Mouse (Mus musculus): ENCODE data around the gene Prkn. TPM values are rescaled to one million over a fixed set of nuclear protein-coding genes. Genes with fewer than 3 reads are reported as not detected.

The Prkn gene
- polyA plus RNA-seq, 1 experiment: 0.70 TPM

GRCm38 (mm10) chr17:11230604-11231395, 390.6 kb downstream of the Prkn start:
- no peak for TF ChIP-seq POLR2A (IDR thresholded peaks at IDR 0.05; ENCODE audit: low read depth, low read length)
- no peak for TF ChIP-seq CTCF (IDR thresholded peaks at IDR 0.05; ENCODE audit: borderline replicate concordance, insufficient read depth, low read length)
- H3K27ac ChIP-seq (ENCODE audit: insufficient read depth, low read length): no peak overlapping the region
- H3K4me1 ChIP-seq (ENCODE audit: control insufficient read depth, insufficient read depth, low read length): no peaks in the 10 kb centered on the region
- no peak overlapping the region for H3K4me3 ChIP-seq (ENCODE audit: insufficient read depth, low read length)

GRCm38 (mm10) chr17:11235273-11235672, 395.1 kb downstream of the Prkn start:
- Histone ChIP-seq H3K4me1 (ENCODE audit: control insufficient read depth, insufficient read depth, low read length) (no peaks in the 10 kb centered on the region), H3K27ac (ENCODE audit: insufficient read depth, low read length) (no peak overlapping the region), H3K4me3 (ENCODE audit: insufficient read depth, low read length) (no peak overlapping the region)
- TF ChIP-seq CTCF (IDR thresholded peaks at IDR 0.05; ENCODE audit: borderline replicate concordance, insufficient read depth, low read length) (no peak), POLR2A (IDR thresholded peaks at IDR 0.05; ENCODE audit: low read depth, low read length) (no peak)

GRCm38 (mm10) chr17:11245040-11245439, 404.9 kb downstream of the Prkn start:
- Histone ChIP-seq H3K4me3 (ENCODE audit: insufficient read depth, low read length) (no peak overlapping the region), H3K27ac (ENCODE audit: insufficient read depth, low read length) (no peak overlapping the region), H3K4me1 (ENCODE audit: control insufficient read depth, insufficient read depth, low read length) (no peaks in the 10 kb centered on the region; the same call in 1 of the 2 replicates)
- TF ChIP-seq POLR2A (IDR thresholded peaks at IDR 0.05; ENCODE audit: low read depth, low read length): no peak
- TF ChIP-seq CTCF (IDR thresholded peaks at IDR 0.05; ENCODE audit: borderline replicate concordance, insufficient read depth, low read length): no peak

- Histone ChIP-seq H3K4me1 (ENCODE audit: control insufficient read depth, insufficient read depth, low read length) (no peaks in the 10 kb centered on the region), H3K27ac (ENCODE audit: insufficient read depth, low read length) (no peak overlapping the region), H3K4me3 (ENCODE audit: insufficient read depth, low read length) (no peak overlapping the region)
- TF ChIP-seq CTCF (IDR thresholded peaks at IDR 0.05; ENCODE audit: borderline replicate concordance, insufficient read depth, low read length): no peak
- TF ChIP-seq POLR2A (IDR thresholded peaks at IDR 0.05; ENCODE audit: low read depth, low read length): no peak
Observed at GRCm38 (mm10) chr17:11249216-11249615, 409.0 kb downstream of the Prkn start.

- peaks cover 5% of the 10 kb centered on the region; the same call in 1 of the 2 replicates for H3K4me1 ChIP-seq (ENCODE audit: control insufficient read depth, insufficient read depth, low read length)
- H3K4me3 ChIP-seq (ENCODE audit: insufficient read depth, low read length): no peak overlapping the region
- peak overlapping the region; percentile 16; the same call in 1 of the 2 replicates for H3K27ac ChIP-seq (ENCODE audit: insufficient read depth, low read length)
- TF ChIP-seq POLR2A (IDR thresholded peaks at IDR 0.05; ENCODE audit: low read depth, low read length): no peak
- TF ChIP-seq CTCF (IDR thresholded peaks at IDR 0.05; ENCODE audit: borderline replicate concordance, insufficient read depth, low read length): no peak
Observed at GRCm38 (mm10) chr17:11260663-11261062, 420.5 kb downstream of the Prkn start.

- H3K27ac ChIP-seq (ENCODE audit: insufficient read depth, low read length): no peak overlapping the region
- no peak for TF ChIP-seq POLR2A (IDR thresholded peaks at IDR 0.05; ENCODE audit: low read depth, low read length)
- no peak for TF ChIP-seq CTCF (IDR thresholded peaks at IDR 0.05; ENCODE audit: borderline replicate concordance, insufficient read depth, low read length)
Observed at GRCm38 (mm10) chr17:11261679-11262078, 421.5 kb downstream of the Prkn start.

GRCm38 (mm10) chr17:11267951-11268350, 427.8 kb downstream of the Prkn start:
- Histone ChIP-seq H3K4me1 (ENCODE audit: control insufficient read depth, insufficient read depth, low read length) (peaks cover 5% of the 10 kb centered on the region; the same call in 1 of the 2 replicates), H3K27ac (ENCODE audit: insufficient read depth, low read length) (no peak overlapping the region), H3K4me3 (ENCODE audit: insufficient read depth, low read length) (no peak overlapping the region)
- TF ChIP-seq POLR2A (IDR thresholded peaks at IDR 0.05; ENCODE audit: low read depth, low read length): no peak
- TF ChIP-seq CTCF (IDR thresholded peaks at IDR 0.05; ENCODE audit: borderline replicate concordance, insufficient read depth, low read length): no peak

More at GRCm38 (mm10) chr17:11261679-11262078, 421.5 kb downstream of the Prkn start:
- Histone ChIP-seq H3K4me1 (ENCODE audit: control insufficient read depth, insufficient read depth, low read length) (peaks cover 5% of the 10 kb centered on the region; the same call in 1 of the 2 replicates), H3K4me3 (ENCODE audit: insufficient read depth, low read length) (no peak overlapping the region)

GRCm38 (mm10) chr17:11270179-11270578, 430.0 kb downstream of the Prkn start:
- TF ChIP-seq POLR2A (IDR thresholded peaks at IDR 0.05; ENCODE audit: low read depth, low read length): no peak
- no peak for TF ChIP-seq CTCF (IDR thresholded peaks at IDR 0.05; ENCODE audit: borderline replicate concordance, insufficient read depth, low read length)
- no peaks in the 10 kb centered on the region; the same call in 1 of the 2 replicates for H3K4me1 ChIP-seq (ENCODE audit: control insufficient read depth, insufficient read depth, low read length)
- no peak overlapping the region for H3K27ac ChIP-seq (ENCODE audit: insufficient read depth, low read length)
- no peak overlapping the region for H3K4me3 ChIP-seq (ENCODE audit: insufficient read depth, low read length)

GRCm38 (mm10) chr17:11271876-11272275, 431.7 kb downstream of the Prkn start:
- no peak for TF ChIP-seq POLR2A (IDR thresholded peaks at IDR 0.05; ENCODE audit: low read depth, low read length)
- no peak for TF ChIP-seq CTCF (IDR thresholded peaks at IDR 0.05; ENCODE audit: borderline replicate concordance, insufficient read depth, low read length)
- Histone ChIP-seq H3K4me1 (ENCODE audit: control insufficient read depth, insufficient read depth, low read length) (no peaks in the 10 kb centered on the region), H3K4me3 (ENCODE audit: insufficient read depth, low read length) (no peak overlapping the region), H3K27ac (ENCODE audit: insufficient read depth, low read length) (no peak overlapping the region)

- Histone ChIP-seq H3K27ac (ENCODE audit: insufficient read depth, low read length) (no peak overlapping the region), H3K4me1 (ENCODE audit: control insufficient read depth, insufficient read depth, low read length) (no peaks in the 10 kb centered on the region), H3K4me3 (ENCODE audit: insufficient read depth, low read length) (no peak overlapping the region)
- TF ChIP-seq POLR2A (IDR thresholded peaks at IDR 0.05; ENCODE audit: low read depth, low read length) (no peak), CTCF (IDR thresholded peaks at IDR 0.05; ENCODE audit: borderline replicate concordance, insufficient read depth, low read length) (no peak)
Observed at GRCm38 (mm10) chr17:11284246-11284645, 444.1 kb downstream of the Prkn start.
